Mouse (Mus musculus): ENCODE data around the gene Tldc2. TPM values are rescaled to one million over a fixed set of nuclear protein-coding genes. Genes with fewer than 3 reads are reported as not detected.

The Tldc2 gene
- total RNA-seq, 2 experiments from 2014 or later: not detected

GRCm38 (mm10) chr2:157060557-157061305, 26.1 kb upstream of the Tldc2 start:
- DNase-seq: no peak

GRCm38 (mm10) chr2:157063241-157063700, 23.6 kb upstream of the Tldc2 start:
- DNase-seq: no peak

- no peak for DNase-seq
These were observed 22.7 kb upstream of the Tldc2 start for GRCm38 (mm10) chr2:157064136-157064535.

GRCm38 (mm10) chr2:157064978-157065878, 21.6 kb upstream of the Tldc2 start:
- DNase-seq: peak; percentile 50

GRCm38 (mm10) chr2:157065879-157066226, 21.0 kb upstream of the Tldc2 start:
- DNase-seq: no peak

DNA sequence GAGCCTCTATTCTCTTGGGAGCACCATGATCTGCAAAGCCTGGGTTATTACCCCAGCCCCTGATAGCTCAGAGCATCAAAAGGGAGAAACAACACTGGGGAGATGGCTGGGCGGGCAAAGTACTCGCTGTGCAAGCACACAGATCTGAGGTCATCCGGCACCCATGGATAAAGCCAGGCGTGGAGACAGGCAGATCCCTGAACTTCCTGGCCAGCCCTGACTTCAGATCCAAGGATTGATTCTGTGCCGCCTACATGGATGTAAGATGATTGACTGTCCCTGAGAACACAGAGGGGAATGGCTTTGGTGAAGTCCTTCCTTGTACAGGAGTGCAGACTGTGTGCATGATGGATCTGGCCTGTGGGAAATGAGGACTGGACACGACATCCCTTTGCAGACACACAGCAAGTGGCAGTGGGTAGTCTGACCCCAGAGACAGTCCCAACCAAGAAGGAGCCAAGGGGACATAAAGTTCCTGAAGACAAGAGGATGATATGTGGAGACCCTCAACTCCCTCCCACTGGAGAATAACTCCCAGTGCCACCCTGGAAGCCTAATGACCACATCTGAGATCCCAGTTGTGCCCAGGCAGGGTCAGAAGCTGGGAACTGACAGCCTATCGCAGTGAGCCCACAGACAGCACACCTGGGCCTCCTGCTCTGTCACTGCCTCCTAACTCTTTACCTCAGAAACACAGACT, 20.0 kb upstream of the Tldc2 start:
- DNase-seq: no peak

DNA sequence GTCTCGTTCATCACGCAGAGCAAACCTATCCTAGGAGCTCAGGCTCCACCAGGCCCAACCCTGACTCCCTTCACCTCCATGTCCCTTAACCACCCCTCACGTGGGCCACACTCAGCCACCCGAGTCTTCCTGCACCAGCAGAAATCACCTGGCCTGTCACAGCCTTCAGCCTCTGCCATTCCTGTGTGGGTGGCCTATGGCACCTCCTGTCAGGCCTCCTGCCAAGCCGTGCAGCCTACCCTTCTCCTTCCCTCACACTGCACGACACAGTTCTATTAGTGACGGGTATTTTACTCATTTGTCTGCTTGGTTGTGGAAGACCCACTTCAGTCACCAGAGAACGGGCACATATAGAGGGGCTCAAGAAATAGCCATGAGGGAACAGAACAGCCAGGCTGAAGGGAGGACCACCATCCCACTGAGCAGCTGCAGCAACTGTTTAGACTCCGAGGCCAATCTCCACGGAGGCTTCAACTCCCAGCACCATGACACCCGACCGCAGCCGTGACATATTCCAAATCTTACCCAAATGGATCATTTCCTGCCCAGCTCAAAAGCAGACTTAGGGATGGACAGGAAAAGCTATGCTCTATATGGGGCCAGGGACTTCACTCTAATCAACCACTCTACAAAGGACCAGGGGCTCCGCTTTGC, 18.0 kb upstream of the Tldc2 start:
- DNase-seq: no peak

- DNase-seq: peak; percentile 59
These were observed 17.5 kb upstream of the Tldc2 start for GRCm38 (mm10) chr2:157069355-157069735.

- no peak for DNase-seq
These were observed 17.0 kb upstream of the Tldc2 start for GRCm38 (mm10) chr2:157069755-157070315.

DNA sequence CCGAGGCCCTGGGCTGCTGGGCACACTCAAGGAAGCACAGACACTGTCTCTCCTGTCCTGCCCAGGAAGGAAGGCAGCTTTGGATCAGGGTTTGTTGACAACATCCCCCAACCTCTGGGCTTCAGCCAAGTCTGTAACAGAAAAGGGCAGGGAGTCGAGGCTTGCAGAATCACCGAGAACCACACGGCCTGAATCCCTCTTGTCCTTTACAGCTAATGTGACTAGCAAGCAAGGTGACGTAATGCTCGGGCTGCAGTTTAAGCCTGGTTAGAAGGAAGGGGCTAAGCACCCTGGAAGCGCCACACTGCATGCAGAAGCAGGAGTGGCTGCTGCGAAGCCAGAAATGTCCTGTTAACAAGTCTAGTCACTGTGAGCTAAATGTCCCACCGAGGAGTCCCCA, 16.5 kb upstream of the Tldc2 start:
- DNase-seq: no peak

- DNase-seq: peak; percentile 70
These were observed 15.3 kb upstream of the Tldc2 start for GRCm38 (mm10) chr2:157071556-157071955.

- no peak for DNase-seq
These were observed 14.4 kb upstream of the Tldc2 start for GRCm38 (mm10) chr2:157072316-157072990.

DNA sequence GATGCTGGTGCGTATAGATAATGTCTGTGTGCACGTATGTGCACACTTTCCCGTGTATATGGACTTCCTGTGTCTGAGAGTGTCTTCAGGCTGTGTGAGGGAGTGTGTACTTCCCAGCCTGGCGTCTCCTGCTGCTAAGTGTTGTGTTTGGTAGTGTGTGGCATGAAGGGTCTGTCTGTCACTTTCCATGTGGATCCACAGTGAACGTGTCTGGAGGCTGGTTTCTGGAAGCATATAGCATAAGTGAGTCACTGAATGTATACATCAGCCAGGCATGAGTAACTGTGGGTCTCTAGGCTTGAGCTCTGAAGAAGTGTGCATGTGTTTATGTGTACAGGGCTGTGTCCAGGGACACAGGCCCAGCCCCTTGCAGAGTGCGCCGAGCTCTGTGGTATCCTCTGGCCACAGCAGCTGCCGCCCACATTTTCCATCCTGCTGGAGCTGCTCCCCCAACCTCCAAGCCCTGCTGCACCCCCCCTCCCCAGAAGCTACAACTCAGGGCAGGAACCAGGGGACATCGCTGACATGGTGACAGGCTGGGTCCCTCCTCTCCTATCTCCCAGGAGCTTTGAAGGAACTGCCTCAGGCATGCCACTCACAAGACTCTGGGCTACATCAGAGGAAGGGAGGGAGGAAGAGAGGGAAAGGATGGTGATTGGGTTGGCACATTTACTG, 13.3 kb upstream of the Tldc2 start:
- no peak for DNase-seq

DNA sequence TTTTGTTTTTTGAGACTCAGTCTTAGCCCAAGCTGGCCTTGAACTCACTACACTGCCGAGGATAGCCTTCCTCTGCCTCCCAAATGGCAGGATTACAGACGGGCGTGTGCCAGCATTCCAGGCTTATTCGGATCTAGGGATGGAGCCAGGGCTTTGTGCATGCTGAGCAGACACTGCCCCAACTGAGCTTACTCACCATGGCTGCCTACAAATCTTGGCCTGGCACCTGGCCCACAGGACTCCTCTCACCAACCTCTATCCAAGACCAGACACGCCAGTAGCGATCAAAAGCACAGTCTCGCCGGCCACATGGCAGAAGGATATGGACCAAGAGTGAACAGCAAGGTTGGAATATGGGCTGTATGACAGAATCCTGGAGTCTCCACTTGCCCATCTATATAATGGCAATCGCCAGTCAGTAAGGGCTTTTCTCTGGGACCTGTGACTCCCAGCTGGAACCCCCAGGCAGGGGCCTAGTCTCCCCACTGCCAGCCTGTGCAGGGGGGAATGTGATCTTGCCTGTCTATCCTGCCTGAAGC, 12.6 kb upstream of the Tldc2 start:
- peak; percentile 64 for DNase-seq

DNA sequence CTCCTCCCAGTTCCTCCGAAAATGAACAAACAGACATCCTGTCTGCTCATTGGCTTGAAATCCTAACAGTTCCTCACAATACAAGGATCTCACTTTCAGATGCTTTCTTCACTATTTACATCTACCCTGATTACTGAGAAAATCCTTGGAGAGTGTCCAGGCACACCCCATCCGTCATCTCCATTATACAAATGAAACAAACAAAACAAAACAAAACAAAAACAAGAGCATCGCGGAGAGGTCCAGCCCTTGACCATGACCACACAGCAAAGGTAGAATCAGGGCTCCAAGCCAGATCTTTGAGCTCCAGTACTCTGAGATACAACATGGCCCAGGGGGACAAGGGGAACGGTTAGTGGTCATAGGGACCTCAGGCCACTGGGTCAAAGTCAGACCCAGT, 12.1 kb upstream of the Tldc2 start:
- DNase-seq: no peak

DNA sequence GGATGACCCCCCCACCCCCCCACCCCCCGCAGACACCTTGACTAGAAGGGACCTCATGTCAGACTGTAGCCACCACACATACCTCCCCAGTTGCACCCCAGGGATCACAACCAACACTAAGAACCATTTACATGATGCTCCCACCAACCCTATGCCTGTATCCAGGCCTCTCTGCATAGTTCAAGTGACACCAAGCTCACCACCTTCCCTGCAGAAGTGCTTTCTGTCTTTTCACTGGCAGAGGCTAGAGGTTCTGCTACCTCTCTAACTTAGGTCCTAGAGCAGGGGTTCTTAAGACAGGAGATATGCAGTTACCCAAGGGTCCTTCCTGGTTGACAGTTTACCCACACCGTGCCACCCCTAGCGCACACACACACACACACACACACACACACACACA, 11.6 kb upstream of the Tldc2 start:
- no peak for DNase-seq

- DNase-seq: no peak
These were observed 11.2 kb upstream of the Tldc2 start for GRCm38 (mm10) chr2:157075685-157076084.

DNA sequence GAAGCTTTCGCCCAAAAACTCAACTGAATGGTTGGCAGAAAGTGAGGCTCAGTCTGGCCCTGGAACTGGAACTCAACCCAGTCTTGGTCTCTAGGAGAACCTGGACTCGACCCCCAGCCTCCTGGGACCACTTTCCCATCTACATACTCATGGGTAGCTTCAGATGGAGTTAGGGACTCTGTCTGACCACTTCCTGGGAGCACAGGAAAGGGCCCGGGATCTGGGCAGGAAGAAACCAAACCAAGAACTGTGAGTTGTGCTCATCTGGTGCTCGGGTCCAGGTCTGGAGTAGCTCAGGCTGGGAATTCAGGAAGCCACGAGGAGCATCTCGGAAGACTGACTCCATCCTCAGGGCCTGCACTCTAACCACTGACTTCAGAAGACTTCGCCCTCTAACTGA, 10.3 kb upstream of the Tldc2 start:
- DNase-seq: no peak

DNA sequence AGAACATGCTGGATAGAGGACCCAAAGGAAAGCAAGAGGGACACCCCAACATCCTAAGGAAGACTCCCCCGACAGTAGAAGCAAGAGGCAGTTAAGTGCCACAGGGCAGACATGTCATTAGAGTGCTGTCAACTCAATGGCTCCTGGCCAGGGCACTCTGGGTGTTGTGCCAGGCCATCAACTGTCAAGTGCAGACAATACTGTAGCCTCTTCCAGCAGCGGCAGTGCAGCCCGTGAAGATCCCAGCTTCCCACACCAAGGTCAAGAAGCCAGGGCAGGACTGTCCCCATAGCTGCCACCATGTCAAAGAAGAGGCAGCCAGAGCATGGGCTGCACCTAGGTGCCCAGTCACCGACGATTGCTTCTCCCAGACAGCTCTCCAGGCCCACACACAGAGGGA, 9.7 kb upstream of the Tldc2 start:
- peak; percentile 54 for DNase-seq

DNA sequence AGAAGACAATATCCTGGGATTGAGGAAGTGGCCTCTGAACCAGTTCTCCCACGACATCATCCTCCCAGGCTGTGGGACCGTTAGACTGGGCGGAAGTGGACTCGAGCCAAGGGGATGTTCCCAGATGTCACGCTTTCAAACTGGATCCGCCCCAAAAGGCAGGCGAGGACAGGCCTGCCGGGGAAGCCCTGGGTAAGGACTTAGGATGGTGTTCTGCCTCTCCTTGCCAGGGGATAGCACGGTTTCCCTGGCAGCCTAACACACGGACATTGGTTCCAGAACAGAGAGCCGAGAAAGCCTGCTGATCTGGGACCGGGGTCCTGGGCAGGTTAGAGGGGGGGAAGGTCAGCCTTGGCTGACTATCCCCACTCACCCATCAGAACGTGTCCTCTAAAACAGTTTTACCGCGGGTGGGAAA, 9.2 kb upstream of the Tldc2 start:
- peak; percentile 91 for DNase-seq
